Mouse (Mus musculus): ENCODE data around the gene Tnnt2. TPM values are rescaled to one million over a fixed set of nuclear protein-coding genes. Genes with fewer than 3 reads are reported as not detected.

Tnnt2 gene
- polyA plus RNA-seq, 1 experiment from 2014 or later = 10.4 TPM

GRCm38 (mm10) chr1:135865518-135866194 lies 29.5 kb downstream of the Tnnt2 start:
- H3K9ac ChIP-seq (replicated peaks; ENCODE audit: low read depth, low read length) = no peak overlapping the region
- no peak overlapping the region for H3K4me3 ChIP-seq (ENCODE audit: low read depth, low read length)
- no peaks in the 10 kb centered on the region for H3K4me1 ChIP-seq (ENCODE audit: control insufficient read depth, insufficient read depth, low read length)
- H3K4me2 ChIP-seq (replicated peaks; ENCODE audit: low read depth, low read length) = no peak overlapping the region
- H3K27me3 ChIP-seq (ENCODE audit: control insufficient read depth, insufficient read depth, low read length) = no peaks in the 10 kb centered on the region
- no peaks in the 10 kb centered on the region for H3K36me3 ChIP-seq (ENCODE audit: control insufficient read depth, insufficient read depth, low read length)
- 47% methylated on average over 19 of the region's 19 CpGs for WGBS
- no peaks in the 10 kb centered on the region for H3K9me3 ChIP-seq (ENCODE audit: control insufficient read depth, low read depth, low read length)
- peak; percentile 80; the same call in 1 of the 2 replicates for ATAC-seq (ENCODE audit: insufficient number of reproducible peaks, insufficient read depth, low FRiP score, low read depth)
- H3K27ac ChIP-seq (ENCODE audit: low read length) = no peak overlapping the region

GRCm38 (mm10) chr1:135868570-135868969 lies 32.4 kb downstream of the Tnnt2 start:
- Histone ChIP-seq H3K9ac (replicated peaks; ENCODE audit: low read depth, low read length) (no peak overlapping the region), H3K27me3 (ENCODE audit: control insufficient read depth, insufficient read depth, low read length) (no peaks in the 10 kb centered on the region), H3K27ac (ENCODE audit: low read length) (no peak overlapping the region), H3K4me3 (ENCODE audit: low read depth, low read length) (no peak overlapping the region), H3K4me1 (ENCODE audit: control insufficient read depth, insufficient read depth, low read length) (no peaks in the 10 kb centered on the region), H3K36me3 (ENCODE audit: control insufficient read depth, insufficient read depth, low read length) (no peaks in the 10 kb centered on the region), H3K9me3 (ENCODE audit: control insufficient read depth, low read depth, low read length) (no peaks in the 10 kb centered on the region), H3K4me2 (replicated peaks; ENCODE audit: low read depth, low read length) (no peak overlapping the region)
- 91% methylated on average over 6 of the region's 6 CpGs for WGBS
- ATAC-seq (ENCODE audit: insufficient number of reproducible peaks, insufficient read depth, low FRiP score, low read depth) = no peak

- no peak for ATAC-seq (ENCODE audit: insufficient number of reproducible peaks, insufficient read depth, low FRiP score, low read depth)
- H3K36me3 ChIP-seq (ENCODE audit: control insufficient read depth, insufficient read depth, low read length) = no peaks in the 10 kb centered on the region
- H3K27me3 ChIP-seq (ENCODE audit: control insufficient read depth, insufficient read depth, low read length) = no peaks in the 10 kb centered on the region
- no peaks in the 10 kb centered on the region for H3K9me3 ChIP-seq (ENCODE audit: control insufficient read depth, low read depth, low read length)
- H3K4me2 ChIP-seq (replicated peaks; ENCODE audit: low read depth, low read length) = no peak overlapping the region
- no peak overlapping the region for H3K27ac ChIP-seq (ENCODE audit: low read length)
- no peak overlapping the region for H3K4me3 ChIP-seq (ENCODE audit: low read depth, low read length)
- no peak overlapping the region for H3K9ac ChIP-seq (replicated peaks; ENCODE audit: low read depth, low read length)
- H3K4me1 ChIP-seq (ENCODE audit: control insufficient read depth, insufficient read depth, low read length) = no peaks in the 10 kb centered on the region
- 87% methylated on average over 4 of the region's 4 CpGs for WGBS
These were observed 36.8 kb downstream of the Tnnt2 start for GRCm38 (mm10) chr1:135872991-135873390.

GRCm38 (mm10) chr1:135877248-135877647 lies 41.1 kb downstream of the Tnnt2 start:
- no peak overlapping the region for H3K4me2 ChIP-seq (replicated peaks; ENCODE audit: low read depth, low read length)
- no peaks in the 10 kb centered on the region for H3K4me1 ChIP-seq (ENCODE audit: control insufficient read depth, insufficient read depth, low read length)
- no peaks in the 10 kb centered on the region for H3K36me3 ChIP-seq (ENCODE audit: control insufficient read depth, insufficient read depth, low read length)
- 68% methylated on average over 2 of the region's 2 CpGs for WGBS
- H3K9ac ChIP-seq (replicated peaks; ENCODE audit: low read depth, low read length) = no peak overlapping the region
- no peak overlapping the region for H3K4me3 ChIP-seq (ENCODE audit: low read depth, low read length)
- H3K9me3 ChIP-seq (ENCODE audit: control insufficient read depth, low read depth, low read length) = no peaks in the 10 kb centered on the region
- no peak for ATAC-seq (ENCODE audit: insufficient number of reproducible peaks, insufficient read depth, low FRiP score, low read depth)
- no peaks in the 10 kb centered on the region for H3K27me3 ChIP-seq (ENCODE audit: control insufficient read depth, insufficient read depth, low read length)
- H3K27ac ChIP-seq (ENCODE audit: low read length) = no peak overlapping the region

- Histone ChIP-seq H3K9me3 (ENCODE audit: control insufficient read depth, low read depth, low read length) (no peaks in the 10 kb centered on the region), H3K4me1 (ENCODE audit: control insufficient read depth, insufficient read depth, low read length) (no peaks in the 10 kb centered on the region), H3K4me3 (ENCODE audit: low read depth, low read length) (no peak overlapping the region), H3K4me2 (replicated peaks; ENCODE audit: low read depth, low read length) (no peak overlapping the region), H3K36me3 (ENCODE audit: control insufficient read depth, insufficient read depth, low read length) (no peaks in the 10 kb centered on the region), H3K27ac (ENCODE audit: low read length) (no peak overlapping the region), H3K27me3 (ENCODE audit: control insufficient read depth, insufficient read depth, low read length) (no peaks in the 10 kb centered on the region), H3K9ac (replicated peaks; ENCODE audit: low read depth, low read length) (no peak overlapping the region)
- 0 out of 2 replicates have a peak, but pooled peaks have one; percentile 18 for ATAC-seq (ENCODE audit: insufficient number of reproducible peaks, insufficient read depth, low FRiP score, low read depth)
- WGBS = 70% methylated on average over 10 of the region's 10 CpGs
These were observed 46.4 kb downstream of the Tnnt2 start for GRCm38 (mm10) chr1:135882385-135883109.

- Histone ChIP-seq H3K4me3 (ENCODE audit: low read depth, low read length) (no peak overlapping the region), H3K4me2 (replicated peaks; ENCODE audit: low read depth, low read length) (no peak overlapping the region), H3K9ac (replicated peaks; ENCODE audit: low read depth, low read length) (no peak overlapping the region), H3K27ac (ENCODE audit: low read length) (no peak overlapping the region), H3K27me3 (ENCODE audit: control insufficient read depth, insufficient read depth, low read length) (no peaks in the 10 kb centered on the region), H3K36me3 (ENCODE audit: control insufficient read depth, insufficient read depth, low read length) (no peaks in the 10 kb centered on the region), H3K9me3 (ENCODE audit: control insufficient read depth, low read depth, low read length) (no peaks in the 10 kb centered on the region), H3K4me1 (ENCODE audit: control insufficient read depth, insufficient read depth, low read length) (no peaks in the 10 kb centered on the region)
- no peak for ATAC-seq (ENCODE audit: insufficient number of reproducible peaks, insufficient read depth, low FRiP score, low read depth)
- 78% methylated on average over 20 of the region's 20 CpGs for WGBS
These were observed 53.5 kb downstream of the Tnnt2 start for GRCm38 (mm10) chr1:135889461-135890185.

GRCm38 (mm10) chr1:135891424-135892216 lies 55.5 kb downstream of the Tnnt2 start:
- no peak overlapping the region for H3K9ac ChIP-seq (replicated peaks; ENCODE audit: low read depth, low read length)
- H3K27ac ChIP-seq (ENCODE audit: low read length) = no peak overlapping the region
- no peak for ATAC-seq (ENCODE audit: insufficient number of reproducible peaks, insufficient read depth, low FRiP score, low read depth)
- H3K4me2 ChIP-seq (replicated peaks; ENCODE audit: low read depth, low read length) = no peak overlapping the region
- no peaks in the 10 kb centered on the region for H3K27me3 ChIP-seq (ENCODE audit: control insufficient read depth, insufficient read depth, low read length)
- H3K4me1 ChIP-seq (ENCODE audit: control insufficient read depth, insufficient read depth, low read length) = no peaks in the 10 kb centered on the region
- no peaks in the 10 kb centered on the region for H3K36me3 ChIP-seq (ENCODE audit: control insufficient read depth, insufficient read depth, low read length)
- WGBS = 68% methylated on average over 11 of the region's 11 CpGs
- no peak overlapping the region for H3K4me3 ChIP-seq (ENCODE audit: low read depth, low read length)
- H3K9me3 ChIP-seq (ENCODE audit: control insufficient read depth, low read depth, low read length) = no peaks in the 10 kb centered on the region

- WGBS = 72% methylated on average over 6 of the region's 6 CpGs
- Histone ChIP-seq H3K36me3 (ENCODE audit: control insufficient read depth, insufficient read depth, low read length) (no peaks in the 10 kb centered on the region), H3K4me2 (replicated peaks; ENCODE audit: low read depth, low read length) (no peak overlapping the region), H3K4me3 (ENCODE audit: low read depth, low read length) (no peak overlapping the region), H3K9ac (replicated peaks; ENCODE audit: low read depth, low read length) (no peak overlapping the region), H3K9me3 (ENCODE audit: control insufficient read depth, low read depth, low read length) (no peaks in the 10 kb centered on the region), H3K4me1 (ENCODE audit: control insufficient read depth, insufficient read depth, low read length) (no peaks in the 10 kb centered on the region), H3K27ac (ENCODE audit: low read length) (no peak overlapping the region), H3K27me3 (ENCODE audit: control insufficient read depth, insufficient read depth, low read length) (no peaks in the 10 kb centered on the region)
- no peak for ATAC-seq (ENCODE audit: insufficient number of reproducible peaks, insufficient read depth, low FRiP score, low read depth)
These were observed 56.1 kb downstream of the Tnnt2 start for GRCm38 (mm10) chr1:135892233-135892632.

Measured in stomach, embryonic 14.5 days (tissue).